Mouse (Mus musculus): ENCODE data around the gene Grik5. TPM values are rescaled to one million over a fixed set of nuclear protein-coding genes. Genes with fewer than 3 reads are reported as not detected.
A peak's percentile ranks its signal among the peaks of the same experiment; 100 is the strongest.
"Not testable (repeated sequence)": the region's sequence is repeated elsewhere in the genome, so short reads cannot be mapped to it uniquely, and the experiment has no call there.

The Grik5 gene
- polyA plus RNA-seq, 1 experiment from 2014 or later, result 4.5 TPM

DNA sequence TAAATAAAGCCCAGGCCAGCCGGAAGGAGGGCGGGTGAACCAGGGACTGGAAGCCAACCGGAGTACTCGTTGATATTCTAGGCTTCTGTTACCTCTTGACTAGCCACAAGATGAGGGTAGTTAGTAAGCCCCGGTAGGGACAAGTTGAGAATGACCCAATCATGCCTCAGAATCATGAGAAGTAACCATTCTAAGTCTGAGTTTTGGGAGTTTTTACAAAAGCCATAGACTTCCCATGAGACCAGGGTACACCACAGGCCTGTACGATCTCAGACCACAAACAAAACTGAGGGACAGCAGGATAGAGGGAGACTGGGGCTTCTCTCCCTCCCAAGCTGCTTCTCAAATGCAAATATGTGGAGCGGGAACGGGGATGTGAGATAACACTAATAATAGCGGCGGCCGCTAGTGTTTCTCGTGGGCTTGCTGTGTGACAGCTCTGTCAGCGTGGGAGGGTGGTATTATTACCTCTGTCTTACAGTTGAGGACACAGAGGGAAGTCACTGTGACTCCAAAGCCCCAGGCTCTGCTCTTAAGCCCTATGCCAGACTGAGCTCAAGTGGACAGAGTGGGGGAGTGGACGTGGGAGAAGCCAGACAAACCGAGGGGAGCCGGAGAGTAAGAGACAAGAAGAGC is 22.7 kb downstream of the Grik5 start:
- Histone ChIP-seq H3K36me3 (replicated peaks) (peaks cover 94% of the 10 kb centered on the region), H3K27ac (replicated peaks) (no peak overlapping the region), H3K4me1 (no peaks in the 10 kb centered on the region), H3K27me3 (replicated peaks; ENCODE audit: low read depth, poor library complexity, severe bottlenecking) (no peaks in the 10 kb centered on the region), H3K9me3 (no peaks in the 10 kb centered on the region), H3K4me3 (no peak overlapping the region)
- WGBS, result 84% methylated on average over 16 of the region's 16 CpGs
- DNase-seq (ENCODE audit: low spot score), result no peak

DNA sequence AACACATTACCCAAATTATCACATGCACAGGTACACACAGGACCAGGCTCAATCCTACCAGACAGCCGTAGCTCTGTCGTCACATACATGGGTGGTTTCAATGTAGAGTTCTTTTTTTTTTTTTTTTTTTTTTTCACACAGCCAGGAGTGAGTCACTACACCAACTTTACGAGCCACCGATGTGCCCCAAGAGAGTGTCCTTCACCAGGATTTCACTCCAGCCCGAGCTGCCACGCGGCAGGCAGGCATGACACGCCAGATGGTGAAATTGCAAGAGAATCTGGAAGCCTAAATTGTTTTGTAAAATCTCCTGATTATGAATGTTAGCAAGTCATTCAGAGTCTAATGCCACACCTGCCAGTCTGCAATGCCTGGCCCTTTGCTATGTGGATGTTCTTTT is 24.8 kb downstream of the Grik5 start:
- Histone ChIP-seq H3K4me3 (no peak overlapping the region), H3K4me1 (no peaks in the 10 kb centered on the region), H3K36me3 (replicated peaks) (peaks cover 95% of the 10 kb centered on the region), H3K27ac (replicated peaks) (no peak overlapping the region), H3K27me3 (replicated peaks; ENCODE audit: low read depth, poor library complexity, severe bottlenecking) (no peaks in the 10 kb centered on the region), H3K9me3 (no peaks in the 10 kb centered on the region)
- no peak for DNase-seq (ENCODE audit: low spot score)
- WGBS, result 94% methylated on average over 8 of the region's 8 CpGs

DNA sequence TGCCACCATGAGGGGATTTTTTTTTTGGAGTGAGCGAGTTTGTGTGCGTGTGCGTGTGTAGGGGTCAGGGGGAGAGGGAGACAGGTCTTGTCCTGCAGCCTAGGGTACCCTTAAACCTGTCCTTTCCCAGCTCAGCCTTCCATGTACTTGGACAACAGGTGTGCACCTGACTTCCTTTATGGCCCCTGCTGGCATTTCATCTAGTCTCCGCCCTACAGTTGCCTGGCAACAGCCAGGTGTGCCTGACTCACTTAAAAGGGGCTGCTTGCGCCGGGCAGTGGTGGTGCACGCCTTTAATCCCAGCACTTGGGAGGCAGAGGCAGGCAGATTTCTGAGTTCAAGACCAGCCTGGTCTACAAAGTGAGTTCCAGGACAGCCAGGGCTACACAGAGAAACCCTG is 27.5 kb downstream of the Grik5 start:
- not testable (repeated sequence) for H3K27me3 ChIP-seq (replicated peaks; ENCODE audit: low read depth, poor library complexity, severe bottlenecking); DNase-seq (ENCODE audit: low spot score); H3K27ac ChIP-seq (replicated peaks); H3K4me3 ChIP-seq; H3K4me1 ChIP-seq; H3K9me3 ChIP-seq
- 89% methylated on average over 7 of the region's 7 CpGs for WGBS
- peaks cover 99% of the 10 kb centered on the region for H3K36me3 ChIP-seq (replicated peaks)

DNA sequence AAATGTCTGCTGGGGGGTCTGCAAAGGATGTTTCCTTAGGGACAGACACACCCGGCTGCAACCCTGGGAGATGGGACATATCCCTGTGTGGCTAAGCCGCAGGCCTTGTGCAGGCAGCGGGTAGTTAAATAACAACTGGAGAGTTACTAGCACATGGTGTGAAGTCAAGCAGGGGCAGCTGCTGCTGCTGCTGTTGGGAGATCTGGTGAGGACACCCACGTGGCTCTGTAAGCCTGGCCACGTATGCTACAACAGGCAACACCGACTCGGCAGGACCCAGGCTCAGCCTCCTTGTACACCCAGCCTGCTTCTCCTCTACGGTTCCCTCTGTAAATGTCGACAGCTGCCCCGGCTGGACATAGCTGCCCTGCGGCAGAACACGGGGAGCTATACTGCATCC is 30.2 kb downstream of the Grik5 start:
- H3K9me3 ChIP-seq, result no peaks in the 10 kb centered on the region
- no peak for DNase-seq (ENCODE audit: low spot score)
- no peaks in the 10 kb centered on the region for H3K27me3 ChIP-seq (replicated peaks; ENCODE audit: low read depth, poor library complexity, severe bottlenecking)
- H3K4me1 ChIP-seq, result no peaks in the 10 kb centered on the region
- no peak overlapping the region for H3K27ac ChIP-seq (replicated peaks)
- peaks cover 100% of the 10 kb centered on the region for H3K36me3 ChIP-seq (replicated peaks)
- 90% methylated on average over 12 of the region's 12 CpGs for WGBS
- H3K4me3 ChIP-seq, result no peak overlapping the region

DNA sequence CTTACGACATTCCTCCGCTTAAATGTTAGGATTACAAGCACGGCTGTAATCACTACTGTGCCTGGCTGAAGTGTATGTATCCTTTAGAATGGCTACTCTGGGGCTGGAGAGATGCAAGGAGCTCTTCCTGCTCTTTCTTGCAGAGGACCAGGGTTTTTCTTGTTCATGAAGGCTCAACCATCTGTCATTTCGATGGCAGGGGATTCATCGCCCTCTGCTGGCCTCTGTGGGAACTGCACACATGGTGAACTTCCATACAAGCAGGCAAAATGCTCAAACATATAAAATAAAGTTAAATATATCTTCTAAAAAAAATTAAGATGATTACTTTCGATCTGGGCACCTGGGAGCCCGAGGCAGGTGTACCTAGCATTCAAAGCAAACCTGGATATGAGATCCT is 36.2 kb downstream of the Grik5 start:
- H3K9me3 ChIP-seq, result no peaks in the 10 kb centered on the region
- no peaks in the 10 kb centered on the region for H3K4me1 ChIP-seq
- no peak overlapping the region for H3K27ac ChIP-seq (replicated peaks)
- no peaks in the 10 kb centered on the region for H3K27me3 ChIP-seq (replicated peaks; ENCODE audit: low read depth, poor library complexity, severe bottlenecking)
- H3K4me3 ChIP-seq, result no peak overlapping the region
- 56% methylated on average over 7 of the region's 7 CpGs for WGBS
- peak; percentile 77 for DNase-seq (ENCODE audit: low spot score)
- H3K36me3 ChIP-seq (replicated peaks), result peaks cover 90% of the 10 kb centered on the region

DNA sequence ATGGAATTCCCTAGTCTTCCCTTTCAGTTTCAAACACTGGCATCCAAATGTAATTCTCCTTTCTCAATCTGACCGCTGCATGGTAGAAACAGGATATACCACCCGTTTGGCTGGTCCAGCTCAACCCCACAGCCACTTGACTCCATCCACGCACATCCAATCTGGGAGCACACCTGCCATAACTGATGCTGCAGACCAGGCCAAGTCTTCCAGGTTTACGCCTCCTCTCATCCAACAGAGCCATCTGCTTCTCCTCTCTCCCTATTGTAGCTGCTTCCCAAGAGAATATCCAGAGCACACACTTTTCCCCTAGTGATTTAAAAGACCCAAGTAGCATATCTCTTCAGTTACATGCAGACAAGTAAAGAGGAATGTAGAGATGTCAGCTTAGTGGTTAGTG is 37.4 kb downstream of the Grik5 start:
- 92% methylated on average over 4 of the region's 4 CpGs for WGBS
- Histone ChIP-seq H3K4me3 (no peak overlapping the region), H3K27ac (replicated peaks) (no peak overlapping the region), H3K36me3 (replicated peaks) (peaks cover 80% of the 10 kb centered on the region), H3K27me3 (replicated peaks; ENCODE audit: low read depth, poor library complexity, severe bottlenecking) (no peaks in the 10 kb centered on the region), H3K9me3 (no peaks in the 10 kb centered on the region), H3K4me1 (no peaks in the 10 kb centered on the region)
- no peak for DNase-seq (ENCODE audit: low spot score)

DNA sequence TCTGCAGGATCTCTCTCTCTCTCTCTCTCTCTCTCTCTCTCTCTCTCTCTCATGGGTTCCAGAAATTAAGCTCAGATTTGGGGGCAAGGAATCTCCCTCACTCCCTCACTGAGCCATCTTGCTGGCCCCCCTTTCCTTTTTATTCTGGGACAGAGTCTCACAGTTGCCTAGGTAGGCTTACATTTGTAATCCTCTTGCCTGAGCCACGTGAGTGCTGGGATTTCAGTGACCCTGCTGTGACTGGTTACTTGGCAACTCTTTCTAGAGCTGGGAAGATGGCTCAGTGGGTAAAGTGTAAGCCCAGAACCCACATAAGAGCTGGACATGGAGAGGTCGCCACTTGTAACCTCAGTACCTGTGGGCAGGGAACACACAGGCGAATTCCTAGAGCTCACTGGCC is 40.6 kb downstream of the Grik5 start:
- 62% methylated on average over 3 of the region's 3 CpGs for WGBS
- Histone ChIP-seq H3K36me3 (replicated peaks) (peaks cover 64% of the 10 kb centered on the region), H3K27ac (replicated peaks) (no peak overlapping the region), H3K4me1 (peaks cover 2% of the 10 kb centered on the region; the same call in 1 of the 2 replicates), H3K9me3 (no peaks in the 10 kb centered on the region), H3K4me3 (no peak overlapping the region), H3K27me3 (replicated peaks; ENCODE audit: low read depth, poor library complexity, severe bottlenecking) (no peaks in the 10 kb centered on the region)
- DNase-seq (ENCODE audit: low spot score), result no peak

DNA sequence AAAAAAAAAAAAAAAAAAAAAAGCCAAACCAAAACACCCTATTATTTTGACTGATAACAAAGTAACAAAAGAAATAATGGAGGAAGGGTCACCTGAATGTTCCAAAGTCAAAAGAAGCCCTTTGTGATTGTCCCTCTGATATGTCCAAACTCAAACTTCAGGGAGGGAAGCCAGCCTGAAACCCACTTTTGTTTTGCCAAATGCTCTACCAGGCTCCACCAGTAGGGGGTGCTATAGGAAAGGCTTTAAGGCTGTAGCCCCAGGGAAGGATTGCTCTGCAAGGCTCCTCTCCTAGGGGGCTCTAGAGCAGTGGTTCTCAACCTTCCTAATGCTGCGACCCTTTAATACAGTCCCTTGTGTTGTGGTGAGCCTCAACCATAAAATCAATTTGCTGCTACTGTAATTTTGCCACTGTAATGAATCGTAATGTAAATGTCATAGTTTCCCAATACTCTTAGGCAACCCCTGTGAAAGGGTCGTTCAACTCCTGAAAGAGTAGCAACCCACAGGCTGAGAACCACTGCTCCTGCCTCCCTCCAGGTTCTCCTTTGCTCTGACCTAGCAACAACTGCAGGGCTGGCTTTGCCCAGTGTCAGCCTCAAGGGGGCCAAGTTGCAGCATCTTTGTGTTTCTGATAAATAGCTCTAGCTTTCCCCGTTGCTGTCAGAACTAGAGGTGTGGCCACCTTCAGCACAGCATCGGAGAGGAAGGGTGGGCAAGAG is 42.0 kb downstream of the Grik5 start:
- Histone ChIP-seq H3K27ac (replicated peaks) (no peak overlapping the region), H3K4me1 (peaks cover 4% of the 10 kb centered on the region; the same call in 1 of the 2 replicates), H3K36me3 (replicated peaks) (peaks cover 51% of the 10 kb centered on the region), H3K4me3 (no peak overlapping the region), H3K27me3 (replicated peaks; ENCODE audit: low read depth, poor library complexity, severe bottlenecking) (no peaks in the 10 kb centered on the region), H3K9me3 (no peaks in the 10 kb centered on the region)
- DNase-seq (ENCODE audit: low spot score), result peak; percentile 84
- WGBS, result 49% methylated on average over 5 of the region's 5 CpGs

DNA sequence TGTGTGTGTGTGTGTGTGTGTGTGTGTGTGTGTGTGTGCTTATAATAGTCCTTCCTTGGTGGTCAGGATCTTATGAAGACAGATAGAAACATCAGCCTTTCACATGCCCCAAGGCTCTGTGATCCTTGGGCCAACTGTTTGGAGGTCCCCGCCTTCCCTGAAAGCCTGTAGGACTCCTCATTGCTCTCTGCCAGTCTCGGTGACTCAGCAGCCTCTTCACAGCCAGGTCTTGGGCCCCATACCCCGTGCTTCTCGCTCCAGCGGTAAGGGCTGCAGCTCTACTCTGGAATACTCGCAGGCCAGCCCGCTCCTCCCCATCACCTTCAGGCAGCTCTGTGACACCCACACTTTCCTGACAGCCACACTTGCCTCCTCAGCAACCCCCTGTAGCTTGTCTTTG is 45.7 kb downstream of the Grik5 start:
- Histone ChIP-seq H3K4me1 (peaks cover 4% of the 10 kb centered on the region; the same call in 1 of the 2 replicates), H3K36me3 (replicated peaks) (peaks cover 53% of the 10 kb centered on the region), H3K27me3 (replicated peaks; ENCODE audit: low read depth, poor library complexity, severe bottlenecking) (no peaks in the 10 kb centered on the region), H3K9me3 (no peaks in the 10 kb centered on the region), H3K27ac (replicated peaks) (no peak overlapping the region), H3K4me3 (no peak overlapping the region)
- no peak for DNase-seq (ENCODE audit: low spot score)
- 69% methylated on average over 7 of the region's 7 CpGs for WGBS

DNA sequence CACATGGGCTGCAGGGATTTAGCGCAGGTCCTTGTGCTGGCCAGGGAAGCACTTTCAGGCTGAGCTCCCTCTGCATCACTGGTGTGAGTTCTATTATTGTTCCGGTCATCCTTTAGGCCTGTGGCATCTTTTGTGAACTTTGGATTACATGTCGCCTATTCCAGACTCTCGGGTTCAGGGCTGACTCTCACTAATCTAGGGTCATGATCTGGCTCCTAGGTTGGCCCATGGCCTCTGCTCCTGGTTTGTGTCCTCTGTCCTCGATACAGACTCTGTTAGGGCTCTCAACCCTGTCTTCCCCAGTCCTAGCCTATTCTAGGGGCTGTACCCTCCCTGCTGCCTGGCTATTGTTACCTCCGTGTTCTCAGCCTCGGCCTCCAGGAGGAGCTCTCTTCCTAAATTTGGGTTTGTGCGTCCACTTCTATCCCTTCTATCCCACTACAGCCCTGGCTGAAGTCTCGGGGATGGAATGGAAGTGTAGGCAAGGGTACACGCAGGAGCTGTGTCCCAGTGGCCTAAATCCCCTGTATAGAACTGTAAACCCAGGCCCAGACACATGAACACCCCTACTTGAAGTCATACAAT is 46.2 kb downstream of the Grik5 start:
- Histone ChIP-seq H3K27ac (replicated peaks) (no peak overlapping the region), H3K36me3 (replicated peaks) (peaks cover 55% of the 10 kb centered on the region), H3K27me3 (replicated peaks; ENCODE audit: low read depth, poor library complexity, severe bottlenecking) (no peaks in the 10 kb centered on the region), H3K4me1 (peaks cover 4% of the 10 kb centered on the region; the same call in 1 of the 2 replicates), H3K9me3 (no peaks in the 10 kb centered on the region), H3K4me3 (no peak overlapping the region)
- 59% methylated on average over 10 of the region's 10 CpGs for WGBS
- no peak for DNase-seq (ENCODE audit: low spot score)

DNA sequence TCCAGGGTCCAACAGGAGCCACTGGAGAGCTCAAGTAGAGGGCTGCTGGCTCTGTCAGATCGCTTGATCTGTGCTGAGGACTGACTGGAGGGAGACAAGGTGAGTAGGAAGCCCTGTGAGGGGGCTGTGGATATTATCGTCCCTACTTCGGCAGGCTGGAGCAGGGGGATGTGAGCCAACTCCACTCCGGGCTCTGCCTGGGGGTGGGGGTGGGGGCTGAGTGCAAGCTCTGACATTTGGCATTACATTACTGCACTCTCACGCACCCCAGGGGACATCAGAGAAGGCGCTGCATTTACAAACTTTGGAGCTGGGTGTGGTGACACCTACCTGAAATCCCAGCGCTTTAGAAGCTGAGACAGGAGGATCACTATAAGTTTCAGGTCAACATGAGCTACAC is 60.6 kb downstream of the Grik5 start:
- no peak overlapping the region for H3K27ac ChIP-seq (replicated peaks)
- no peaks in the 10 kb centered on the region for H3K9me3 ChIP-seq
- H3K4me3 ChIP-seq, result no peak overlapping the region
- DNase-seq (ENCODE audit: low spot score), result no peak
- peaks cover 28% of the 10 kb centered on the region for H3K4me1 ChIP-seq
- H3K36me3 ChIP-seq (replicated peaks), result peaks cover 45% of the 10 kb centered on the region
- H3K27me3 ChIP-seq (replicated peaks; ENCODE audit: low read depth, poor library complexity, severe bottlenecking), result peaks cover 68% of the 10 kb centered on the region
- 77% methylated on average over 7 of the region's 7 CpGs for WGBS

DNA sequence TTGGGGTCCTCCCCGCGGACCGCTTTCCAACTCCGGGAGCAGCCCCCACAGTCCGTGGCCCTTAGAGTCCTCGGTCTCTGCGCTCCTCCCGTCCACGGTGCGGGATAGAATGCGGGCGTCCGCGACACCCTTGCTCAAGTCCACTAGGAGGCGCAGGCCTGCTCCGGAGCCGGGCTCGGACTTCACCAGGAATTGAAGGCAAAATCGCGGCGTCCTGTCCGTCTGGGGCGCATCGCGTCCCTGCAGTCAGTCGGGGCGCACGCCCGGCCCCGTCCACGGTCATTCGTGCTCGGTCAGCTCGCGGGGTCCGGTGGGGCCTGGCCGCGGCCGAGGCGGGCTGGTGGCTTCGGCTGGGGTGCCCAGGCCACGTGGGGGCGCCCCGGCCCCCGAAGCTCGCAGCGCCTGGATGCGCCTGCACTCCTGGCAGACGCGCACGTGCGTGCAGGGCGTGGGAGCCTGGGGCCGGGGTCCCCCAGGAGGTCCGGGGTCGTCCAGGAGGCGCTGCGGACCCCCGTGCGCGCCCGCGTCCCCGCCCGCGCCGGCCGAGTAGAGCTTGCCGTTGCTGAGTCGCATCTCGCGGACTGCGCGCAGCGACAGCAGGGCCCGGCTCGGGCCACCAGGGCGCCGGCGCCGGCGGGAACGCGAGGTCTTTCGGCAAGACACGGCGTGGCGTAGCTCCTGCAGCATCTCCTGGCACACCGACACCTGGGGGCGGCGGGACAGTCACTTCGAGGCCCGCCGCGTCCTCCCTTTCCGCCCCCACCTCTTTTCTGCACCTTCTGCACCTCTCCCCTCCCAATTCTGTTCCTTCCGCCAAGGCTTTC is 61.8 kb downstream of the Grik5 start:
- H3K4me1 ChIP-seq, result peaks cover 37% of the 10 kb centered on the region

More for the DNA sequence above, 61.8 kb downstream of the Grik5 start:
- Histone ChIP-seq H3K36me3 (replicated peaks) (peaks cover 32% of the 10 kb centered on the region), H3K27ac (replicated peaks) (peak overlapping the region; percentile 44; the same call in 1 of the 2 replicates), H3K27me3 (replicated peaks; ENCODE audit: low read depth, poor library complexity, severe bottlenecking) (peaks cover 81% of the 10 kb centered on the region), H3K4me3 (peak overlapping the region; percentile 60), H3K9me3 (no peaks in the 10 kb centered on the region)
- WGBS, result under 1% methylated on average over 97 of the region's 97 CpGs
- DNase-seq (ENCODE audit: low spot score), result peak; percentile 78

Measured in embryonic facial prominence, embryonic 10.5 days (tissue).